Mouse (Mus musculus): ENCODE measurements at regions not wholly inside any gene's neighbourhood (a gene's known extent, or its start where the extent isn't known, plus 50 kb on each side); places are given as distances from the start of the nearest gene placed in this dataset.

DNA sequence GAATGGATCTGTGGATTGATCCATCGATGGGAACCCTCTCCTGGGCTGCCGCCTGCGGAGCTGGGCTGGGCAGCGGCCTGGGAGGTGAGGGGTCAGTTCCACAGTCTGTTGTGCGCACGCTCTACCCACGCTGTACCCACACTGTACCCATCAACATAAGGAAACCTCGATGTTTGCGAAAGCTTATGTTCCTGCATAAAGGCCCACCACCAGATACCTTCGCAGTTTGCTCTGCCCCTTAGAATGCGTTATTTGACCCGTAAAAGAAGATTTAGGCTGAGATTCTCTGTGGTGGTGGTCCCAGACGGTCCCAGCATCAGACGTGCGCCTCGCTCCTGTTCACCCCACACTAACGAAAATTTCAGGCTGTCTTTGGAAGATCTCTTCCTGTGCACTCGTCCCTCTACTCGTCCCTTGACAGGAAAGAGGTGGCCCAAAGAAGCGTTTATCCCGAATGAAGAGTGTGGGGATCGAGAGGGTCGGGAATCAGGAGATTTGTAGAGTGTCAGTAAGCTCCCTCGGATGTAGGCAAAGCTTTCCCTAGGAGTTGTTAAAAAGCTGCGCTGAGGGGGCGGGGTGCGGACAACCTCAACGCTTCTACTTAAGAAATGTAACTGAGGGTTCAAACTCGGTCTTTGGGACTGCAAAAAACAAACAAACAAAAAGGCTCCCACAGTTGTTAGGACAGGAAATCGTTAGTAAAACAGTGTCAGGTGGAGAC, 123.9 kb downstream of the Tmem161b start:
- Histone ChIP-seq H3K36me3 (no peaks in the 10 kb centered on the region), H3K4me1 (peaks cover 15% of the 10 kb centered on the region), H3K4me2 (replicated peaks) (peak overlapping the region; percentile 9; the same call in 1 of the 2 replicates), H3K27me3 (peaks cover 61% of the 10 kb centered on the region), H3K4me3 (0 out of 2 replicates have a peak overlapping the region, but pooled peaks have one; percentile 3), H3K9me3 (no peaks in the 10 kb centered on the region), H3K9ac (no peak overlapping the region), H3K27ac (no peak overlapping the region)
- WGBS = under 1% methylated on average over 30 of the region's 30 CpGs
- ATAC-seq (ENCODE audit: low FRiP score, low read depth) = no peak

DNA sequence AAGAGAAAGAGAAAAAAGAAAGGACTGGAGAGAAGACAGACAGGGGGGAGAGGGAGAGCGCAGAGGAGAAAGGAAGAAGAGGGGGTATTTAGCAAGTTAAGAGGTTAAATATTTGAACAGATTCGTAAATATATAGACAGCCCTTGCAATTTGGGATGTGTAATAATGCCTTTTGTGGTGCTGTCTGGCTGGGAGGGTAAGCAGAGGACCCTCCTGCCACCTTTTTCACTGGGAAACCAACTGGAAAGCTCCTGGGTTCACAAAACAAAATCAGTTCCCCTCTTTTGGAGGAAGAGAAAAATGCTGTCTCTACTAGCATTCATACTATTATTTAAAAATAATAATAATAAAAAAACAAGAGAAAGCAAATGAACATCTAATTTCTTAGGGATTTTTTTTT, 124.5 kb downstream of the Tmem161b start:
- no peaks in the 10 kb centered on the region for H3K36me3 ChIP-seq
- no peak overlapping the region for H3K27ac ChIP-seq
- no peak overlapping the region for H3K4me2 ChIP-seq (replicated peaks)
- no peak for ATAC-seq (ENCODE audit: low FRiP score, low read depth)
- peaks cover 56% of the 10 kb centered on the region for H3K27me3 ChIP-seq
- H3K9ac ChIP-seq = no peak overlapping the region
- H3K4me1 ChIP-seq = peaks cover 15% of the 10 kb centered on the region
- 1% methylated on average over 2 of the region's 2 CpGs for WGBS
- H3K9me3 ChIP-seq = no peaks in the 10 kb centered on the region
- no peak overlapping the region for H3K4me3 ChIP-seq

DNA sequence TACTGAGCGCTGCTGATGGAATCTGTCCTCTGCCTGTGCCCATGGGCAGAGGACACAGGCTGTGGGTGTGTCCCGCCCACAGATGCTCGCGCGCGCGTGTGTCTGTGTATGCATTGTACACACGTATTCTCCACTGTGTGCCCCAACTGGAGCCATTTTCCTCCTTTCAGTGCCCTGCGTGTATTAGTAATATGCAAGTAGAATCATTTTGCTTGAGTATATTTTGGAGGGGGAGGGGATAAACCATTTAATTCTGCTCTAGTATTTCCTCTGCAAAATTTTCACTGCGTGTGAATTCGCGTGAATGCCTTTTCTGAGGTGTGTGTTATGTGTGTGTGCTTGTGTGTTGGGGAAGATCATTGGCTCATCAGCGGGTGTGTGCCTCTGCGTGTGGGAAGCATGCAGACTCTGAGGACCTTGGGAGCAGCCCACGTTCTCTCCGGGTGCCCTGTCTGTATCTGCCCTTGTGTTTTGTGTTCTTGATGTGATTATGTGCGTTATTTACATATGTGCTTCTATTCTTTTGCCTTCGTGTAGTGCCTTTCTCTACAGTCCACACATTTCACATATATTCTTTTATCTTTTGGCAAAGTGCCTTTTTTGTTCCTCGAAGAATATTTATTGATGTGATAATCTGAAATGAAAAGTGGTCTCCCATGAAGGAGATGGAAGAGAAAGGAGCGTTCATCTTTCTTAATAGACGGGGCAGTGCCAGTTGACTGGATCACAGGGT, 125.3 kb downstream of the Tmem161b start:
- WGBS = 2% methylated on average over 21 of the region's 21 CpGs

DNA sequence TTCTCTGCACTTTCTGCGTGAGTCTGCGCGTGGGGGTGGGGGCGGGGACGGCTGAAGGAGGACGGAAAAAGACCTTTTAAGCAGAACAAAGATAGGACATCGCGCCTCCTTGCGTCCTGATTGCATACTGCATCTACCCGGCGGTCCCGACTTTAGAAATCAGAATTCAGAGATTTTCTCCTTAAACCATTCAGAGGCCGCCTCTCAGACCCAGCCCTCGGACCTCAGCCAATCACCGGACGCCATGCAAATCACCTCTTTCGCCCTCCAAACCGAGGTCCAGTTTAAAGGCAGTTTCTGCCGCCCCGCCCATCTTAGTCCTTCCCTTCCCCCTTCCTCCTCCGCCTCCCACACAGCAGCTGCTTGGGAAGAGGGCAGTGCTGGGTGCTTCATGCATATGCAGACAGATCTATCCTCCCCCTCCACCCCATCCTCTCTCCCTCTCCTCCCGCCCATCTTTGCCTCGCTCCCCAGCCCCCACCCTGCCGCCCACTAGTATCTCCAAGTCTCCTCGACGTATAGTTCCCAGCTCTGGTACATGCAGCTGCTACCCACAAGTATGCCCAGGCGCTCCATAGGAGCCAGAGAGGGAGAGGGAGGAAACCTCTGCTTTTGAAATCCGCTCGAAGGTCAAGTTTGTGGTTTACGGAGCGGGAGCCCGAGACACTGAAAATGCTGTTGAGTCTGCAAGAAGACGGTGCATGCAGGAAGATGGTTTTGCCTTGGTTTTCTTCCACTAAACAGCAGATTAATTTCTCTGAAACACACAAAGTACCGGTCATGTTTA, 126.0 kb downstream of the Tmem161b start:
- H3K4me3 ChIP-seq = peak overlapping the region; percentile 49
- H3K36me3 ChIP-seq = no peaks in the 10 kb centered on the region
- peak overlapping the region; percentile 87 for H3K4me2 ChIP-seq (replicated peaks)
- H3K4me1 ChIP-seq = peaks cover 15% of the 10 kb centered on the region
- peak overlapping the region; percentile 58 for H3K9ac ChIP-seq
- peaks cover 47% of the 10 kb centered on the region for H3K27me3 ChIP-seq
- H3K9me3 ChIP-seq = no peaks in the 10 kb centered on the region
- H3K27ac ChIP-seq = peak overlapping the region; percentile 44; the same call in 1 of the 2 replicates
- peak; percentile 98 for ATAC-seq (ENCODE audit: low FRiP score, low read depth)
- WGBS = under 1% methylated on average over 34 of the region's 34 CpGs

More for the DNA sequence above, 125.3 kb downstream of the Tmem161b start:
- ATAC-seq (ENCODE audit: low FRiP score, low read depth) = no peak
- Histone ChIP-seq H3K9ac (no peak overlapping the region), H3K4me1 (peaks cover 15% of the 10 kb centered on the region), H3K27ac (no peak overlapping the region), H3K4me2 (replicated peaks) (peak overlapping the region; percentile 87), H3K9me3 (no peaks in the 10 kb centered on the region), H3K36me3 (no peaks in the 10 kb centered on the region), H3K27me3 (peaks cover 50% of the 10 kb centered on the region), H3K4me3 (peak overlapping the region; percentile 49)

DNA sequence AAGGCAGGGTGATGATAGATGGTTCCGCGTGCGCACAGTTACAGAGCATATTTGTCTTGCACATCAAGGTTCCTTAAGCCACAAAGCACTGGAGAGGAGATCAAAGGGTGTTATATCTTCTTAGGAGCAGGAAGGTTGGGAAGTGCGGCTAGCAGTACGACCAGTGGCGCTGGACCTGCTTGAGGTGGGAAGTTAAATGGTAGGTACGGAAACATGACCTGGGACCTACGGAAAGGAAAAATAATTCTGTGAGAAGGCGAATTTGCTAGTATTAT, 126.5 kb downstream of the Tmem161b start:
- Histone ChIP-seq H3K9ac (peak overlapping the region; percentile 58), H3K4me2 (replicated peaks) (peak overlapping the region; percentile 87), H3K4me3 (peak overlapping the region; percentile 49), H3K27ac (peak overlapping the region; percentile 44; the same call in 1 of the 2 replicates), H3K4me1 (peaks cover 15% of the 10 kb centered on the region), H3K27me3 (peaks cover 41% of the 10 kb centered on the region), H3K36me3 (no peaks in the 10 kb centered on the region), H3K9me3 (no peaks in the 10 kb centered on the region)
- WGBS = under 1% methylated on average over 9 of the region's 9 CpGs
- ATAC-seq (ENCODE audit: low FRiP score, low read depth) = no peak

DNA sequence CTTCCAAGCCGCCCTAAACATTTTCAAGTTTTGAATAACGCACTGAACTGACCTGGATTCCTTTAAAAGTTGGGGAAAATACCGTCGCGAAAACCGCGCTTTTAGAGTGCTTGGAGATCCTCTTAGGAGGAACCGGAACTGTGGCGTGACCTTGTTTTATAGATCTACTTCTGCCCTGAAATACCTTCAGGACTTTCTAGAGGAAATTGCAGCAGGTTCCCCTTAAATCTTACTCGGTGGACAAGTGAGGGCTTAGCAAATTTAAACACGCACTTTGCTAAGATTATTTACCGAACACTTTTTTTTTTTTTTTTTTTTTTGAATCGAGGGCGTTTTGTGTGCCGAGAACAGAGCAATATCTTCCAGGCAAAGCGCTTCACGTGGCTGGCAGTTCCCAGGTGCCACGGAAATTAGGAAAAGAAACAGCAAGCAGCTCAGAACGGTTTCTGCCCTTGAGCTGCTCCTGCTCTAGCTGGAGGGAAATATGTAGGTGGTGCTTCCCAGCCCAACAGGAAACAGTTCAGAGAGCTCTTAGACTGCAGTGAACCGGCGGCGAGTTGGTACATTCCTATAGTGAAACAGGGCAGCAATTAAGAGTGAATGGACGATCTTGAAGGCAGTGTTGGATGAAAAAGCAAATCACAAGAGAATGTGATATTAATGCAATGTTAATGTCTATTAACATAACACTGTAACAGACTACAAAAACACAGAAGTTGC, 127.1 kb downstream of the Tmem161b start:
- H3K36me3 ChIP-seq = no peaks in the 10 kb centered on the region
- peak overlapping the region; percentile 58 for H3K9ac ChIP-seq
- peak overlapping the region; percentile 49 for H3K4me3 ChIP-seq
- H3K4me1 ChIP-seq = peaks cover 15% of the 10 kb centered on the region
- no peak for ATAC-seq (ENCODE audit: low FRiP score, low read depth)
- H3K9me3 ChIP-seq = no peaks in the 10 kb centered on the region
- peaks cover 36% of the 10 kb centered on the region for H3K27me3 ChIP-seq
- peak overlapping the region; percentile 44; the same call in 1 of the 2 replicates for H3K27ac ChIP-seq
- H3K4me2 ChIP-seq (replicated peaks) = peak overlapping the region; percentile 87
- under 1% methylated on average over 23 of the region's 23 CpGs for WGBS

DNA sequence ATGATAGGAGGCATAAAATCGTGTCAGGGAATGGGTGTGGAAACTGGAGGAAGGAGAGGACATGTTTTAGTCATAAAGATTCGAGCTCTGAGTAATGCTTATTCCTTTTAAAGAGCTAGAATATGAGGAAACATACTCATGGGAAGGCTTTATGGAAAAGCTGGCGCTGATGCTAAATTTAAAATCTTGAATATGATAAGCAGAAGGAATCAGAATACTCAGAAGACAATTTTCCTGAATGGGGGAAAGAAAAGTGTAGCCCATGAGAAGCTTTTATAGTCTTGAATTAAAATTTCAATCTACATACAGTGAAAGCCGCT, 127.6 kb downstream of the Tmem161b start:
- Histone ChIP-seq H3K9me3 (no peaks in the 10 kb centered on the region), H3K27me3 (peaks cover 31% of the 10 kb centered on the region), H3K4me3 (peak overlapping the region; percentile 49), H3K4me2 (replicated peaks) (peak overlapping the region; percentile 87), H3K36me3 (no peaks in the 10 kb centered on the region), H3K9ac (no peak overlapping the region; the same call in 1 of the 2 replicates), H3K27ac (no peak overlapping the region), H3K4me1 (peaks cover 15% of the 10 kb centered on the region)
- 43% methylated on average over 4 of the region's 4 CpGs for WGBS
- ATAC-seq (ENCODE audit: low FRiP score, low read depth) = no peak

DNA sequence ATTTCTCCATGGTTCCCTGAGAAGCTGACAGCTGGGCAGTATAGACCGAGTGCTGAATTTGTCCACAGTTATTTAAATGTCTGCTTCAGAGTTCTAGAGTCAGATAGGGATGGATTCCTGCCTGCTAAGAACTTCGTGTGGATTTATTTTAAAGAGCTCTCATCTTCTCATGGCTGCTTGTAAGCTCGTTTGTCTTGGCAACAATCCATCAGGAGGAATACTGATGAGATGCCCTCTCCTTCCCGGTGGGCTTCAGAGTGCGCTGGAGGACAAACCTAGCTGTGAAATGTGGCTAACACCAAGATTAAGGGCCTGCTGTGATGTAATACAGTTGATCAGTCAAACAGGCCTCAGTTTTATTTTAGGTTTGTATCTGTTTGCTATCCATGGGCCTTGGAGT, 128.7 kb downstream of the Tmem161b start:
- H3K27me3 ChIP-seq = peaks cover 21% of the 10 kb centered on the region
- peaks cover 12% of the 10 kb centered on the region for H3K4me1 ChIP-seq
- no peaks in the 10 kb centered on the region for H3K36me3 ChIP-seq
- H3K9me3 ChIP-seq = no peaks in the 10 kb centered on the region
- no peak overlapping the region for H3K4me3 ChIP-seq
- ATAC-seq (ENCODE audit: low FRiP score, low read depth) = no peak
- H3K4me2 ChIP-seq (replicated peaks) = no peak overlapping the region
- H3K9ac ChIP-seq = no peak overlapping the region
- WGBS = 53% methylated on average over 5 of the region's 5 CpGs
- H3K27ac ChIP-seq = no peak overlapping the region

DNA sequence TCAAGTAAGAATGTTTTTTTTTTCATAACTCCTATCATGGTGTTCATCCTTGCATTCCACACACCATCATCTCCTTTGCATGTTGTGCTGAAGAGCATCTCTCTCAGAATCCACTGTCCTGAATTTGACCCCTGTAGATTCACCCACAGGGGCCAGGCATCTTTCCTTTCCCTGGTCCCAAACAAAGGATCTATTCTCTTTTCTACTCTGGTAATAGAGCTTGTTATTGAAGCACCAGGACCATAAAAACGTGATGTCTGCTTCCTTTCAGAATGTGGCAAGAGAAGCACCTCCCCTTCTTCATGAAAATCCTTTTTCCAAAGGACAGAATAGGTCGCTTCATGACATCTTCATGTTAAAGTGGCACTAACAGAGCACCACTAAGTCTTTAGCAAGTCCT, 134.4 kb downstream of the Tmem161b start:
- H3K27ac ChIP-seq = no peak overlapping the region
- H3K4me1 ChIP-seq = no peaks in the 10 kb centered on the region
- H3K9me3 ChIP-seq = no peaks in the 10 kb centered on the region
- H3K36me3 ChIP-seq = no peaks in the 10 kb centered on the region
- no peak overlapping the region for H3K4me3 ChIP-seq
- no peaks in the 10 kb centered on the region for H3K27me3 ChIP-seq
- no peak overlapping the region for H3K9ac ChIP-seq
- WGBS = 48% methylated on average over 2 of the region's 2 CpGs
- H3K4me2 ChIP-seq (replicated peaks) = no peak overlapping the region
- no peak for ATAC-seq (ENCODE audit: low FRiP score, low read depth)

DNA sequence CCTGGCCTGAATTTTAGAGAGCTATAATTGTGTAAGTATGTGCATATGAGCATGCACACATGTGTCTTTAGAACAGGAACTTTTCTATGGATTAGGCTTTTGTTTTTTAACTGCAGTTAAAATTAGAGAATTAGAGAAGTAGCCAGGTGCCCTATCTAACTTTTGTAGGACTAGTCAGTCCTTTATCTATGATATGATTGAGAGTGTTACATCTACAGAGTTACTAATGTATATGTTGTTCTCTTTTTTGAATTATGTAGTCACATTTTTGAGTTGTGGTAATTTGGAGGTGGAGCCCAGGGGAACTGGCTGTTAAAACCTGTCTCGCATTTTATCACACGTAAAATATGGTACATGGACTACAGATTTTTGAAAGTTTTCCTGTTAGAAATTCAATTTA, 138.4 kb downstream of the Tmem161b start:
- no peak overlapping the region for H3K4me3 ChIP-seq
- H3K27me3 ChIP-seq = no peaks in the 10 kb centered on the region
- H3K4me1 ChIP-seq = no peaks in the 10 kb centered on the region
- H3K4me2 ChIP-seq (replicated peaks) = no peak overlapping the region
- no peaks in the 10 kb centered on the region for H3K9me3 ChIP-seq
- no peak overlapping the region for H3K9ac ChIP-seq
- ATAC-seq (ENCODE audit: low FRiP score, low read depth) = no peak
- no peaks in the 10 kb centered on the region for H3K36me3 ChIP-seq
- no peak overlapping the region for H3K27ac ChIP-seq
- WGBS = 82% methylated on average over 2 of the region's 2 CpGs

DNA sequence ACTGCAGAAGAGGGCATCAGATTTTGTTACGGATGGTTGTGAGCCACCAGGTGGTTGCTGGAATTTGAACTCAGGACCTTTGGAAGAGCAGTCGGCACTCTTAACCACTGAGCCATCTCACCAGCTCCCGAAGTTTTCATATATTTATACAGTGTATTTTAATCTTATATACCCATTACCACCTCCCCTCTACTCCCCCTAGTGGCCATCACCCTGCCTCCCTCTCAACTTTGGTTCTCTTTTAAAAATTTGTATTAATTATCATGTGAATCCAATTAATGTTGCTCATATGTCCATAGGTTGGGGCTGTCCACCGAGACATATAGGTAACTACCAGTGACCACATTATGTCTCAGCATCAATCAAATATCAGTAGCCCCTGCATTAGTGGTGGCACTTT, 142.0 kb downstream of the Tmem161b start:
- Histone ChIP-seq H3K36me3 (no peaks in the 10 kb centered on the region), H3K9me3 (no peaks in the 10 kb centered on the region), H3K27me3 (no peaks in the 10 kb centered on the region), H3K4me3 (no peak overlapping the region), H3K4me1 (no peaks in the 10 kb centered on the region), H3K4me2 (replicated peaks) (no peak overlapping the region), H3K9ac (no peak overlapping the region), H3K27ac (no peak overlapping the region)
- WGBS = 84% methylated on average over 4 of the region's 4 CpGs
- ATAC-seq (ENCODE audit: low FRiP score, low read depth) = no peak

DNA sequence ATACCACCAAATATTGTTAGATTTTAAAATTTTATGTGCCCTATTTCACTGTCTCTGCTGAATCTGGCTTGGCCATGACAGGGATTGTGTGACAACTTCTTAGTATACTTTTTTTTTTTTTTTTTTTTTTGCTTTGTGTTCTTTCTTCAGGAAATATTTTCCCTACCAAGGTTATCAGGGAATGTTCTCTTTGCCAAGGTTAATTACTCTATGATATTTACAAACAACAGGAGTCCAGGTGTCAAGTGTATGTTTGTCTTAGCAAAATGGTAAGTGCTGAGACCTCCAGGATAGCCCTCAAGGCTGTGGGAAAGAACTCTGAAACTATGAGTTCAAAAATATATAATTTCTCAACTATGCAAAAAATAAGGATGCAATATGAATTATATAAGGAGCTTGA, 143.4 kb downstream of the Tmem161b start:
- H3K4me2 ChIP-seq (replicated peaks) = no peak overlapping the region
- no peak for ATAC-seq (ENCODE audit: low FRiP score, low read depth)
- no peaks in the 10 kb centered on the region for H3K27me3 ChIP-seq
- H3K27ac ChIP-seq = no peak overlapping the region
- H3K4me1 ChIP-seq = no peaks in the 10 kb centered on the region
- no peak overlapping the region for H3K9ac ChIP-seq
- H3K9me3 ChIP-seq = no peaks in the 10 kb centered on the region
- H3K36me3 ChIP-seq = no peaks in the 10 kb centered on the region
- no peak overlapping the region for H3K4me3 ChIP-seq

Data from limb, embryonic 13.5 days (tissue).